Mouse (Mus musculus) limb, embryonic 12.5 days (tissue): ENCODE data around the gene Mrc1. TPM values are rescaled to one million over a fixed set of nuclear protein-coding genes. Genes with fewer than 3 reads are reported as not detected.

ENCODE experiments used
- ATAC-seq: fragments of 200-750 bp; cut with Nextera tagmentation; 2 replicates; pipeline ENCODE4 v1.8.0; 2017; ENCODE audit warnings: low read depth, moderate TSS enrichment; ENCODE audit not compliant: insufficient number of reproducible peaks, insufficient read depth, low FRiP score, low TSS enrichment
- H3K27ac ChIP-seq: fragments of 300-500 bp; sonication (generic); 2 replicates; pipeline ENCODE4 v1.5.1; 2016; ENCODE audit warnings: mild to moderate bottlenecking, moderate library complexity
- H3K27me3 ChIP-seq: fragments of 300-500 bp; sonication (generic); 2 replicates; pipeline ENCODE4 v1.6.1; 2016; ENCODE audit warnings: mild to moderate bottlenecking, moderate library complexity
- H3K36me3 ChIP-seq: fragments of 300-500 bp; sonication (generic); 2 replicates; pipeline ENCODE4 v1.6.1; 2016; ENCODE audit warnings: mild to moderate bottlenecking, moderate library complexity
- H3K4me1 ChIP-seq: fragments of 300-500 bp; sonication (generic); replicated peaks from 2 replicates; pipeline ENCODE4 v1.6.1; 2016
- H3K4me2 ChIP-seq: fragments of 300-500 bp; sonication (generic); 2 replicates; pipeline ENCODE4 v1.6.1; 2016; ENCODE audit warnings: mild to moderate bottlenecking, moderate library complexity
- H3K4me3 ChIP-seq: fragments of 300-500 bp; sonication (generic); replicated peaks from 2 replicates; pipeline ENCODE4 v1.5.1; 2016; ENCODE audit warnings: mild to moderate bottlenecking
- H3K9ac ChIP-seq: fragments of 300-500 bp; sonication (generic); replicated peaks from 2 replicates; pipeline ENCODE4 v1.6.1; 2016; ENCODE audit warnings: mild to moderate bottlenecking, moderate library complexity
- H3K9me3 ChIP-seq: fragments of 300-500 bp; sonication (generic); 2 replicates; pipeline ENCODE4 v1.6.1; 2016; ENCODE audit warnings: mild to moderate bottlenecking, moderate library complexity
- WGBS: fragments of 180-500 bp; shearing (Covaris S2); methylation state at CpG from one replicate; pipeline ENCODE4 v1.1.7; 2016; 5-methylcytosine and 5-hydroxymethylcytosine counted together
- polyA plus RNA-seq: library from polyadenylated mRNA; unstranded; fragments of >200 nt; fragmentation: Nextera tagmentation; extraction: Ambion mirVana; gene quantifications from 2 replicates; pipeline ENCODE4 v1.2.1, GENCODE M21; 2016

Mrc1 gene
- polyA plus RNA-seq, 1 experiment from 2014 or later = 2.5 TPM

DNA sequence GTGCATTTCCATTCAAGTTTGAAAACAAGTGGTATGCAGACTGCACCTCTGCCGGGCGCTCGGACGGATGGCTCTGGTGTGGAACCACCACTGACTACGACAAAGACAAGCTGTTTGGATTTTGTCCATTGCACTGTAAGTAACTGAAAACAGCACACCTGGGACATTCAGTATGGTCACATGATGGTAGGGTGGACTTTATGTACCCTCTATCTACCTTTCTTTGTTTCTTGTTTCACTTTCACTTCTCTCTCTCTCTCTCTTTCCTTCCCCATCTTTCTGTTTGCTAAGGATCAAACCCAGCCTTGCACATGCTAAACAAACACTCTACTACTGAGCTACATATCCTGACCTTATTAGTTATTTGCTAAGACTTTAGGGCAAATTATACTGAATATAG, 15.0 kb downstream of the Mrc1 start:
- H3K27me3 ChIP-seq = no peaks in the 10 kb centered on the region
- no peaks in the 10 kb centered on the region for H3K36me3 ChIP-seq
- 93% methylated on average over 5 of the region's 5 CpGs for WGBS
- H3K4me3 ChIP-seq = no peak overlapping the region
- no peak overlapping the region for H3K9ac ChIP-seq
- ATAC-seq = no peak
- no peaks in the 10 kb centered on the region for H3K4me1 ChIP-seq
- no peak overlapping the region for H3K27ac ChIP-seq
- H3K9me3 ChIP-seq = no peaks in the 10 kb centered on the region
- no peak overlapping the region for H3K4me2 ChIP-seq

DNA sequence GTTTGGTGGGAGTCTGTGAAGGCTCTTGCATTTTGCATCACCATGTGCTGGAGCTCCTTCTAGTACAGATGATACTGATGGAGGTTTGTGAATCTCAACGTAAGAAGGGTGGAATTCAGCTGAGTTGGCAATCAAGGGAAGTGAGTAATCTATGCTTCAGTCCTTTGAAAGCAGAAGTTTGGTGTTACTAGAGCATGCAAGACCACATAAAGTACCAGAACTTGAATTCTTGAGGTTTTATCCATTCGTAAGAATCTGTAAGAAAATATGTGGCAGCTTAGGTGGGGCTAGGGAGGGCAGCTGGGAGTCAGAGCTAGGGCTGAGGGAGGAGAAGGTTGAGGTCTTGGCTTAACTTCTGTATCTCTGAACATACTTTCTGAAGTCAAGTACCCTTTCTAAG, 15.5 kb downstream of the Mrc1 start:
- no peak overlapping the region for H3K9ac ChIP-seq
- H3K27ac ChIP-seq = no peak overlapping the region
- H3K36me3 ChIP-seq = no peaks in the 10 kb centered on the region
- no peaks in the 10 kb centered on the region for H3K4me1 ChIP-seq
- 80% methylated on average over 2 of the region's 2 CpGs for WGBS
- H3K27me3 ChIP-seq = no peaks in the 10 kb centered on the region
- no peak overlapping the region for H3K4me3 ChIP-seq
- no peak for ATAC-seq
- no peaks in the 10 kb centered on the region for H3K9me3 ChIP-seq
- no peak overlapping the region for H3K4me2 ChIP-seq

DNA sequence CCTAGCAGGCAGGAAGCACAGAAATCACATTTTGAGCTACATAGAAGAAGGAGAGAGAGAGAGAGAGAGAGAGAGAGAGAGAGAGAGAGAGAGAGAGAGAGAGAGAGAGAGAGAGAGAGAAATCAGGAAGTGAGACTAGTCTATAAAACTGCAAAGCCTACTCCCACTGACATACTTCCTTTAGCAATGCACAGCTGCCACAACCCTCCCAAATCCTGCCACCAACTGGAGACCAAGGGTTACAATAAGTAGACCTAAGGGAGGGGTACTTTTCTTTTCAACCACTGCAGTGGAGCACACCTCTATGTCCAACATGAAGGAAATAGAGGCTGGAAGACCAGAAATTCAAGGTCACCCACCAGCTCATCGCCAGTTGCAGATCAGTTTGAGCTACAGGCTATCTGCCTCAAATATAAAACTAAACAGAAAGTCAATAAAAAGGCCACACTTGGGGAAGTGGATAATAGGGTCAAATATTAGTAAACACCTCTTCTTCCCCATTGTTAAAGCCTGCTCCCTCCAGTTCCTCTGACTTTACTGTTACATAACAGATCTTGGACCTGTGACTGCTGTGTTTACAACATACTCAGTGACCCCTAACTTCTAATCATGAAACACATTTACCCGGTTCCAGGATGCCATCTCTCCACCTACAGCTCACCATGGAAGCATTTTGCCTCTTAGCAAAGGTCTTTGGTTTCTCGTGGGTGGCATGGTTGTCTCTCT, 20.8 kb downstream of the Mrc1 start:
- H3K27me3 ChIP-seq = no peaks in the 10 kb centered on the region
- H3K4me3 ChIP-seq = no peak overlapping the region
- no peak overlapping the region for H3K9ac ChIP-seq
- no peaks in the 10 kb centered on the region for H3K36me3 ChIP-seq
- ATAC-seq = no peak
- H3K4me2 ChIP-seq = no peak overlapping the region
- H3K4me1 ChIP-seq = no peaks in the 10 kb centered on the region
- WGBS = 82% methylated on average over 3 of the region's 3 CpGs
- H3K27ac ChIP-seq = no peak overlapping the region
- H3K9me3 ChIP-seq = no peaks in the 10 kb centered on the region

DNA sequence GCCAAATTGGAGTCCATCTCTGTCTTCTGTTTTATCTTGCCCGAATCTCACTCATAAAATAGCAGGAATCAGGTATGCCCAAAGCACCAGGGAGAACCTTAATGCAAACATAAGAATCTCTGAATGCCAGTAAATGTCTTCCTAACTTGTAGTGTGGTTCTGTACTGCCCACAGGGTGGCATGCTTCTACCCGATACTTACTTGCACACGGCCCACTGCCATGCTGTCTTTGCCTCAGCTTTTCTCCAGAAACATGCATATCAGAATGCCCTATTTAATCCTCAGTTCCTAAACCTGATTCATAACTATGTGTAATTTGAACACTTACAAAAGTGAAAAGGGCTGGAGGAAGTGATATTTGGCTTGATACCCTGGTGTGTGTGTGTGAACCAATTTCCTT, 22.7 kb downstream of the Mrc1 start:
- H3K4me2 ChIP-seq = no peak overlapping the region
- no peak overlapping the region for H3K4me3 ChIP-seq
- no peak overlapping the region for H3K9ac ChIP-seq
- no peaks in the 10 kb centered on the region for H3K9me3 ChIP-seq
- no peaks in the 10 kb centered on the region for H3K4me1 ChIP-seq
- no peak for ATAC-seq
- H3K27me3 ChIP-seq = no peaks in the 10 kb centered on the region
- 78% methylated on average over 3 of the region's 3 CpGs for WGBS
- H3K36me3 ChIP-seq = no peaks in the 10 kb centered on the region
- no peak overlapping the region for H3K27ac ChIP-seq

DNA sequence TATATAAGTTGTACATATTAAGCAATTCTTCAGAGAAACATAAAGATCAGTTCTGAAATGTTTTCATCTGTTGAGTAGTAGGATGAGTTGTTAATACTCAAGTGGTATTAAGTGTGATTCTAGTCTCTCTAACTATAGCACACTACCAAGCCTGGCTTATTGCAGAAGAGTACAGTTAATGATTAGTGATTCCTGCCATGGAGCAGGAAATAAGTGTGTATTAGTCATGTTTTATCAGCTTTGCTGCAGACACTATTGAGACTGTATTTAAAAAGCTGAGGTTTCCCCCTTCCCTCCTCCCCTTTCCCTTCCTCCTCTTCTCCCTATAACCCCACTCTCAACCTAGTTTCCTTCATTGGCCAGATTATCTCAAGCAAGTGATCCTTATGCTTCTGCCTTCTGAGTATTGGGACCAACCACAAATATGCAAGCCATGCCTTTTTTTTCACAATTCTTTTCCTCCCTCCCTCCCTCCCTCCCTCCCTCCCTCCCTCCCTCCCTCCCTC, 29.2 kb downstream of the Mrc1 start:
- H3K4me3 ChIP-seq = no peak overlapping the region
- ATAC-seq = no peak

DNA sequence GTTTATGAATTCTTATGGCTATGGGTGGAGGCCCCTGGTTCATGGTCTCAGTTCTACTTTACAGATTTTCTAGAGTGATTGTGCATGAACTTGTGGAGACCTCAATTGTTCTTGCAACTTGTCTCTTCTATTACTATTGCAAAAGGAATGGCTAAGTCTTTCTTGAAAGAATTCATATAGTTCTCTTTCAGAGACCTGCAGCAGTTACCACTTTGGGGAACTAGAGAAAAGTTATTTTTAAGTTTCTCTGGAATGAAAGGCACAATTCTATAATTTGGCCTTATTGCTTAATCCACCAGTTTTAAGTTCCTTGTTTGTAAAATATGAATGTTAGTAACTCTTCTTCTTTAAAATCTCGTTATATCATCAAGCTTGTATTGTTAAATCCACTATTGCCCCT, 32.9 kb downstream of the Mrc1 start:
- no peak for ATAC-seq
- Histone ChIP-seq H3K4me1 (no peaks in the 10 kb centered on the region), H3K4me3 (no peak overlapping the region), H3K36me3 (no peaks in the 10 kb centered on the region), H3K4me2 (no peak overlapping the region), H3K9ac (no peak overlapping the region), H3K27me3 (no peaks in the 10 kb centered on the region), H3K27ac (no peak overlapping the region), H3K9me3 (no peaks in the 10 kb centered on the region)
- 74% methylated on average over 1 of the region's 1 CpGs for WGBS

More for the DNA sequence above, 29.2 kb downstream of the Mrc1 start:
- no peak overlapping the region for H3K9ac ChIP-seq
- H3K36me3 ChIP-seq = no peaks in the 10 kb centered on the region
- no peaks in the 10 kb centered on the region for H3K9me3 ChIP-seq
- no peak overlapping the region for H3K4me2 ChIP-seq
- H3K4me1 ChIP-seq = no peaks in the 10 kb centered on the region
- no peaks in the 10 kb centered on the region for H3K27me3 ChIP-seq
- H3K27ac ChIP-seq = no peak overlapping the region

DNA sequence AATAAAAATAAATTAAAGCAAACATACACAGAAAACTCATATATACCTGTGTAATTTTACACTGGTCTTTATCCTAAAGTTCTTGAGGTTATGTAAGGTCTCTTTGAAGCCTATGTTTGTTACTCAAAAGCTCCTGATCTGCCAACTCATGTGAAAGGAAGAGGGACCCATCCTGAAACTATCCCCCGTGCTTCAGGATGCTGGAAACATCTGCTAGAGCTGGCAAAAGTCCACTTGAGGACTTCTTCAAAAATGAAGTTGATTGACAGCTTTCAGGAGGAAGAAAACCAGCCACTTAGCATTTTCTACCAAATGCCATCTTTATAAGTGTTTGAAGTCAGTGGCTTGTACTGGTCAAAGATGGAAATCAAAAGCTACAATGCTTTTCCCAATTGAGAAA, 40.0 kb downstream of the Mrc1 start:
- 54% methylated on average over 1 of the region's 1 CpGs for WGBS
- H3K9me3 ChIP-seq = no peaks in the 10 kb centered on the region
- H3K27me3 ChIP-seq = no peaks in the 10 kb centered on the region
- no peak for ATAC-seq
- H3K27ac ChIP-seq = no peak overlapping the region
- no peak overlapping the region for H3K4me2 ChIP-seq
- no peak overlapping the region for H3K9ac ChIP-seq
- no peak overlapping the region for H3K4me3 ChIP-seq
- H3K36me3 ChIP-seq = no peaks in the 10 kb centered on the region
- no peaks in the 10 kb centered on the region for H3K4me1 ChIP-seq

DNA sequence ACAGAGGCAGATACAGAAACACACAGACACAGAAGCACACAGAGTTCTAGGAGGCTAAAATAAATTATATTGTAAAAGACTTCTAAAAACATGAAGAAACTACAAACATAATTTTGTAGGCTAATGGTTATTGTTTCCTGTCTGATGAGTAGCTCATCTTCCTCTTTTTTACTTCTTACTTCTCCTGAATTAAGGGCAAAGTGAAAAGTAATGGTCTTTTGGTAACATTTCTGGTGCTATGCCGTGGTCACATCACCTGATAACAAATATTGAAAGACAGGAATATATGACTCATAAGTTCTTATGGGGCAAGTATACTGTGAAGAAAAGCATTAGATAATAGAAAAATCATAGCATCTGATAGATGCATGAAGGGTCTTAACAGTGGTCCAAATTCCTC, 42.9 kb downstream of the Mrc1 start:
- 92% methylated on average over 1 of the region's 1 CpGs for WGBS

DNA sequence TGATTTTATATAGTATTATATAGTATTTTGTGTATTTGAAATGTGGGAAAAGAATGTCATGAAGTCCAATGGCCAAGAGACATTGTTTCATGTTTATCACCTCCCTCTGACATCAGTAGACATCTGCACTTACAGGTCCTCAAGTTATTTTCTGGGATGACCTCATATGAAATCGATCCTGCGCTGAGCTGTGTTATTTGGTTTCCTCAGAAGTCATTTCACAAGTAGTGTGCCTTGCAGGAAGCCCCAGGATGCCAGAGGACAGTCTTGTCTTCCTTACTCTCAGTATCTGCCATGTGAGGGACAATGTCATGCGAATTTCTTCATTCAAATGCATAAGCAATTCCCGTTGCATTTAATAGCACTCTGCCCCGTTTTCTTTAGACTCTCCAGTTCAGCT, 46.6 kb downstream of the Mrc1 start:
- WGBS = 65% methylated on average over 5 of the region's 5 CpGs
- Histone ChIP-seq H3K27ac (no peak overlapping the region), H3K9me3 (no peaks in the 10 kb centered on the region), H3K4me2 (no peak overlapping the region), H3K36me3 (no peaks in the 10 kb centered on the region), H3K4me3 (no peak overlapping the region), H3K4me1 (no peaks in the 10 kb centered on the region), H3K9ac (no peak overlapping the region), H3K27me3 (no peaks in the 10 kb centered on the region)
- no peak for ATAC-seq

More for the DNA sequence above, 42.9 kb downstream of the Mrc1 start:
- Histone ChIP-seq H3K27ac (no peak overlapping the region), H3K9me3 (no peaks in the 10 kb centered on the region), H3K4me1 (no peaks in the 10 kb centered on the region), H3K36me3 (no peaks in the 10 kb centered on the region), H3K9ac (no peak overlapping the region), H3K27me3 (no peaks in the 10 kb centered on the region), H3K4me3 (no peak overlapping the region), H3K4me2 (no peak overlapping the region)
- ATAC-seq = no peak

DNA sequence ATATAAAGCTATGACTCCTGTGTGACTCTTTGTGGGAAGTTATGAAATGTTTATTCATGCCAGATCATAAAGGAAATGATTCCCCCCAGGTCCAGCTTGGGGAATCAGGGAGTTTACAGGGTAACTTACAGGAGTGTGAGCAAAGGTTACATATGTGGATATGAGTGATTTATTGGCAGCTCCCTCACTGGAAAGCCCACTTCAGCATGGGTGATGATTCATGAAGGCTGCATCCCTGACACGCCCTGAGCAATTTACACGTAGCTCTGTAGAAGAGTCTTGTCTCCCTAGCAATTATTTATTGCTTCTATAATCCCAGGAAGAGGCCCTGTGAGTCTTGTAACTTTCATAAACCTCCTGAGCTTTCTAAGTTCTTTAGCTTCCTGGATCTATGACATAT, 50.1 kb downstream of the Mrc1 start:
- ATAC-seq = no peak
- H3K4me3 ChIP-seq = no peak overlapping the region
- H3K9me3 ChIP-seq = no peaks in the 10 kb centered on the region
- H3K27me3 ChIP-seq = no peaks in the 10 kb centered on the region
- H3K36me3 ChIP-seq = no peaks in the 10 kb centered on the region
- H3K4me1 ChIP-seq = no peaks in the 10 kb centered on the region
- 41% methylated on average over 2 of the region's 2 CpGs for WGBS
- H3K9ac ChIP-seq = no peak overlapping the region
- H3K27ac ChIP-seq = no peak overlapping the region
- H3K4me2 ChIP-seq = no peak overlapping the region

DNA sequence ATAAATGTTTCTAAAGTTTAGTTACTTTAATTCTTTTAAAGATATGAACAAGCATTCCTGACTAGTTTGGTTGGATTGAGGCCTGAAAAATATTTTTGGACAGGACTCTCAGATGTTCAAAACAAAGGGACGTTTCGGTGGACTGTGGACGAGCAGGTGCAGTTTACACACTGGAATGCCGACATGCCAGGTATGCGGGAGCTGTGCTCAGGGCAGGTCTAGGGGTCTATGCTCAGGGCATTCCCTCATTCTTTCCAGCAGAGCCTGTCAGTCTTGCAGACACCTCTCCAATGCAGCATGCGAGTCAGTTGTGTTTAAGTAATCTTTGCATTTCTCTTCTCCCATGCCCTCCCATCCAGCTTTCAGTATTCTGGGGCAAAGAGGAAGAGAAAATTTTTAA, 50.6 kb downstream of the Mrc1 start:
- Histone ChIP-seq H3K27me3 (no peaks in the 10 kb centered on the region), H3K9me3 (no peaks in the 10 kb centered on the region), H3K9ac (no peak overlapping the region), H3K4me3 (no peak overlapping the region), H3K27ac (no peak overlapping the region), H3K4me2 (no peak overlapping the region), H3K36me3 (no peaks in the 10 kb centered on the region), H3K4me1 (no peaks in the 10 kb centered on the region)
- no peak for ATAC-seq
- 75% methylated on average over 6 of the region's 6 CpGs for WGBS

DNA sequence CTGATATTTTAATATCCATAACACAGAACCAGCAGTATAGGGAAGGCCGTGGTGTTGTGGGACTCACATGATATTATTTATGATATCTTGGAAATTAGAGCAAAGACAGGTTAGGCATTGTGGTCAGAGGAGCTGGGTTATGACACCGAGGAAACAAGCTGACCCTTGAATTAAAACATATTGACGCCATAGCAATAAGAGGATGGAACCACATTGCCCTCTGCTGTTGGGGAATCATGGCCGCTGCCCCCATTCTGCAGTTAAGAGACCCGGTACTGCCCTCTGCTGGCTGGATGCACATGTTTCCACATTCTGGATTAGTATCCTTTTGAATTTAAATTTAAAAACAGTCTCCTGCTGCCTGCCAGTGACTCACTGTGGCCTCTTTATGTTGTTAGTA, 66.1 kb downstream of the Mrc1 start:
- Histone ChIP-seq H3K36me3 (no peaks in the 10 kb centered on the region), H3K4me3 (no peak overlapping the region), H3K9me3 (no peaks in the 10 kb centered on the region), H3K9ac (no peak overlapping the region), H3K4me1 (no peaks in the 10 kb centered on the region), H3K4me2 (no peak overlapping the region), H3K27ac (no peak overlapping the region), H3K27me3 (no peaks in the 10 kb centered on the region)
- ATAC-seq = no peak
- WGBS = 47% methylated on average over 5 of the region's 5 CpGs
